Mouse (Mus musculus) urinary bladder, adult 2 months (tissue): ENCODE results near the gene Tssk1. TPM values are rescaled to one million over a fixed set of nuclear protein-coding genes. Genes with fewer than 3 reads are reported as not detected.

Experiments used
- DNase-seq: peaks from one replicate; pipeline ENCODE4 v3.0.0; 2022; ENCODE audit warnings: low spot score
- polyA plus RNA-seq: library from polyadenylated mRNA; depleted of rRNA; stranded (reverse); fragments of >200 nt; gene quantifications from 2 replicates; pipeline ENCODE4 v1.2.3, GENCODE M21; 2012; rRNA removed

Tssk1 gene
- polyA plus RNA-seq, result 0.07 and 0.08 TPM in 2 replicates

- DNase-seq, result no peak
These were observed at the start of gene Tssk1 for GRCm38 (mm10) chr16:17893923-17894322. Gene Tssk1 (plus strand): TSS chr16:17894223.

- no peak for DNase-seq
These were observed 45.6 kb upstream of the Tssk1 start for GRCm38 (mm10) chr16:17848431-17848830.

GRCm38 (mm10) chr16:17848928-17849327, 45.1 kb upstream of the Tssk1 start:
- no peak for DNase-seq

- DNase-seq, result no peak
These were observed 44.5 kb upstream of the Tssk1 start for GRCm38 (mm10) chr16:17849486-17849885.

GRCm38 (mm10) chr16:17851331-17851730, 42.7 kb upstream of the Tssk1 start:
- DNase-seq, result no peak

GRCm38 (mm10) chr16:17851860-17852259, 42.2 kb upstream of the Tssk1 start:
- DNase-seq, result no peak

- no peak for DNase-seq
These were observed 40.8 kb upstream of the Tssk1 start for GRCm38 (mm10) chr16:17853263-17853662.

- DNase-seq, result no peak
These were observed 36.9 kb upstream of the Tssk1 start for GRCm38 (mm10) chr16:17857157-17857556.

GRCm38 (mm10) chr16:17858592-17858991, 35.4 kb upstream of the Tssk1 start:
- DNase-seq, result no peak

GRCm38 (mm10) chr16:17865293-17865692, 28.7 kb upstream of the Tssk1 start:
- DNase-seq, result no peak

- DNase-seq, result no peak
These were observed 28.3 kb upstream of the Tssk1 start for GRCm38 (mm10) chr16:17865770-17866169.

GRCm38 (mm10) chr16:17871248-17871647, 22.8 kb upstream of the Tssk1 start:
- DNase-seq, result no peak

GRCm38 (mm10) chr16:17872995-17873394, 21.0 kb upstream of the Tssk1 start:
- DNase-seq, result no peak

GRCm38 (mm10) chr16:17875174-17875573, 18.8 kb upstream of the Tssk1 start:
- DNase-seq, result no peak

- DNase-seq, result no peak
These were observed 17.9 kb upstream of the Tssk1 start for GRCm38 (mm10) chr16:17876096-17876495.

GRCm38 (mm10) chr16:17879571-17879970, 14.5 kb upstream of the Tssk1 start:
- DNase-seq, result no peak

GRCm38 (mm10) chr16:17882196-17882595, 11.8 kb upstream of the Tssk1 start:
- DNase-seq, result no peak

- DNase-seq, result no peak
These were observed 9.9 kb upstream of the Tssk1 start for GRCm38 (mm10) chr16:17884116-17884515.

GRCm38 (mm10) chr16:17889689-17890341, 4.2 kb upstream of the Tssk1 start:
- DNase-seq, result no peak

- no peak for DNase-seq
These were observed 3.7 kb upstream of the Tssk1 start for GRCm38 (mm10) chr16:17890342-17890727.

GRCm38 (mm10) chr16:17890917-17891566, 3.0 kb upstream of the Tssk1 start:
- DNase-seq, result peak; percentile 58

GRCm38 (mm10) chr16:17891567-17891959, 2.5 kb upstream of the Tssk1 start, which contains the start of gene Gm20518:
Gene Gm20518 (minus strand): TSS chr16:17891671.
- peak; percentile 88 for DNase-seq

- no peak for DNase-seq
These were observed 1.4 kb upstream of the Tssk1 start for GRCm38 (mm10) chr16:17892606-17893005.
